Mouse (Mus musculus): Measurements from ENCODE around the gene Agtrap. TPM values are rescaled to one million over a fixed set of nuclear protein-coding genes. Genes with fewer than 3 reads are reported as not detected.

Gene Agtrap
- polyA plus RNA-seq, 1 experiment from 2014 or later, result 7.0 TPM

DNA sequence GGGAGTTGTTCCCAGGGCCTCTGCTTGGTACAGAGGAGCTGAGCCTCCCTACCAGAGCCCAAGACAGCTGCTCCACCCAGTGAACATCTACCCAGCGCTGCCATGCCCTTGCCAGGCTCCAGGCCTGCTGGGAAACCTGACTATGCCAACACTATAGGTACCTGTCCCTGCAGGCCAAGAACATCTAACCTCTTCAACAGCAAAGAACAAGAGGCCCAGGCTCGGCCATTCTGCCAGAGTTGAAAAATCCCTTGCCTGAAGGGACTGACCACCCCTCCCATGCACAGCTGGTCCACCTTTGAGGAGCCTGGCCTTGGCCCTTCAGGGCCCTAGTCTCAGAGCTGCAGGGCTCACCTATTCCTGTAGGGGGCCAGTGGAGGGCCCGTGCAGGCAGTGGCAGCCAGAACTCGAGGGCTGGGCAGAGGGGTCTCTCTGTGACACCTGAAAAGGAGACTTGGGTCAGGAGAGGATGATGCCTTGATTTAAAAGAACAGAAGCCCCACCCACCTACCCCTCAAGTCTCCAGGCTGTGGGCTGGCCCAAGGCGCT lies 30.1 kb downstream of the Agtrap start:
- no peak overlapping the region for H3K4me3 ChIP-seq (ENCODE audit: low read depth, low read length)
- H3K9me3 ChIP-seq (replicated peaks; ENCODE audit: control insufficient read depth, low read length), result no peaks in the 10 kb centered on the region
- H3K4me2 ChIP-seq (ENCODE audit: low read depth, low read length), result no peak overlapping the region
- H3K27me3 ChIP-seq (ENCODE audit: control insufficient read depth, insufficient read depth, low read length), result no peaks in the 10 kb centered on the region
- no peak overlapping the region for H3K27ac ChIP-seq (replicated peaks; ENCODE audit: low read depth, low read length)
- no peaks in the 10 kb centered on the region for H3K4me1 ChIP-seq (ENCODE audit: control insufficient read depth, insufficient read depth, low read length)
- peaks cover 10% of the 10 kb centered on the region for H3K36me3 ChIP-seq (replicated peaks; ENCODE audit: control insufficient read depth, insufficient read depth, low read depth, low read length)
- H3K9ac ChIP-seq (replicated peaks; ENCODE audit: low read length), result no peak overlapping the region
- no peak for DNase-seq (ENCODE audit: low spot score)
- ATAC-seq (replicated peaks; ENCODE audit: insufficient number of reproducible peaks, low FRiP score, low TSS enrichment, low read depth), result 0 out of 2 replicates have a peak, but pooled peaks have one; percentile 24
- WGBS, result 62% methylated on average over 5 of the region's 5 CpGs

DNA sequence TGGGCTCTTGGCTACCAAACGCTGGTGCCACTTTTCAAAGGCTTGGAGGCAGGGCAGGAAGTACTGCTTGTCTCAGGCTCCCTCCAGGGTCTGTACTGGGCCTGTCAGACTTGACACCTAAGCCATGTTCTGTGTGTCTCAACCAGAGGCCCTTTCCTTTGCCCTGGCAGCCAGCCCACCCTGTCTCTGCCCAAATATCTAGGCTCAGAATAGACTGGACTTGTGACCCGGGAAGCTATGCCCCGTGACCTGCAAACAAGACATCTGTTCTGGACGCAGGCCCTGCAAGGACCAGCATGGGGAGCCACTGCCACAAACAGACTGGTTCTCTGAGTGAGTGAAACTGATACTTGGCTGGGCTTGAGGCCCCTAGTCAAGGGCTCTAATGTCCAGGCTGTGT lies 31.0 kb downstream of the Agtrap start:
- H3K27me3 ChIP-seq (ENCODE audit: control insufficient read depth, insufficient read depth, low read length), result no peaks in the 10 kb centered on the region
- no peak overlapping the region for H3K4me3 ChIP-seq (ENCODE audit: low read depth, low read length)
- H3K9ac ChIP-seq (replicated peaks; ENCODE audit: low read length), result no peak overlapping the region
- no peaks in the 10 kb centered on the region for H3K4me1 ChIP-seq (ENCODE audit: control insufficient read depth, insufficient read depth, low read length)
- H3K36me3 ChIP-seq (replicated peaks; ENCODE audit: control insufficient read depth, insufficient read depth, low read depth, low read length), result peaks cover 10% of the 10 kb centered on the region
- no peak overlapping the region for H3K27ac ChIP-seq (replicated peaks; ENCODE audit: low read depth, low read length)
- no peak overlapping the region for H3K4me2 ChIP-seq (ENCODE audit: low read depth, low read length)
- WGBS, result 83% methylated on average over 4 of the region's 4 CpGs
- no peaks in the 10 kb centered on the region for H3K9me3 ChIP-seq (replicated peaks; ENCODE audit: control insufficient read depth, low read length)
- no peak for DNase-seq (ENCODE audit: low spot score)
- no peak for ATAC-seq (replicated peaks; ENCODE audit: insufficient number of reproducible peaks, low FRiP score, low TSS enrichment, low read depth)

DNA sequence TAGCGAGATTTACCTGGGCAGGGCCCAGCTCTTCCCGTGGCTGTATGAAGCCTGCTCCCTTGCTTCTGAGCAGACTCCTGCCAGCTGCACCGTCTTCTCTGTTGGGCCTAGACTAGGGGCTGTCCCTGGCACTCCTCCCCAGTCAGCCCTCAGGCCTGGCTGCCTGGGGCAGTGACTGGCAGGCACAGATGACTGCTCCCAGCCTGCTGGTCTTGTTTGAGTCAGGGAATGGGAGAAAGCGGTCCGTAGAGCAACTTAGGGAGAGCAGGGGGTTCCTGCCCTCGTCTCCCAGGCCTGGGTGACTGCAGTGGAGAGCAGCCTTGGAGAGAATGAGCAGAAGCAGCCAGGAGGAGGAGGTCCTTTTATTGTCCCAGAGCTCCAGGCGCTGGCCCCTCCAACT lies 31.6 kb downstream of the Agtrap start:
- no peak for ATAC-seq (replicated peaks; ENCODE audit: insufficient number of reproducible peaks, low FRiP score, low TSS enrichment, low read depth)
- no peaks in the 10 kb centered on the region for H3K9me3 ChIP-seq (replicated peaks; ENCODE audit: control insufficient read depth, low read length)
- H3K4me3 ChIP-seq (ENCODE audit: low read depth, low read length), result no peak overlapping the region
- no peaks in the 10 kb centered on the region for H3K4me1 ChIP-seq (ENCODE audit: control insufficient read depth, insufficient read depth, low read length)
- no peaks in the 10 kb centered on the region for H3K27me3 ChIP-seq (ENCODE audit: control insufficient read depth, insufficient read depth, low read length)
- WGBS, result 89% methylated on average over 7 of the region's 7 CpGs
- H3K27ac ChIP-seq (replicated peaks; ENCODE audit: low read depth, low read length), result no peak overlapping the region
- no peak for DNase-seq (ENCODE audit: low spot score)
- H3K9ac ChIP-seq (replicated peaks; ENCODE audit: low read length), result no peak overlapping the region
- H3K4me2 ChIP-seq (ENCODE audit: low read depth, low read length), result no peak overlapping the region
- H3K36me3 ChIP-seq (replicated peaks; ENCODE audit: control insufficient read depth, insufficient read depth, low read depth, low read length), result peaks cover 10% of the 10 kb centered on the region

DNA sequence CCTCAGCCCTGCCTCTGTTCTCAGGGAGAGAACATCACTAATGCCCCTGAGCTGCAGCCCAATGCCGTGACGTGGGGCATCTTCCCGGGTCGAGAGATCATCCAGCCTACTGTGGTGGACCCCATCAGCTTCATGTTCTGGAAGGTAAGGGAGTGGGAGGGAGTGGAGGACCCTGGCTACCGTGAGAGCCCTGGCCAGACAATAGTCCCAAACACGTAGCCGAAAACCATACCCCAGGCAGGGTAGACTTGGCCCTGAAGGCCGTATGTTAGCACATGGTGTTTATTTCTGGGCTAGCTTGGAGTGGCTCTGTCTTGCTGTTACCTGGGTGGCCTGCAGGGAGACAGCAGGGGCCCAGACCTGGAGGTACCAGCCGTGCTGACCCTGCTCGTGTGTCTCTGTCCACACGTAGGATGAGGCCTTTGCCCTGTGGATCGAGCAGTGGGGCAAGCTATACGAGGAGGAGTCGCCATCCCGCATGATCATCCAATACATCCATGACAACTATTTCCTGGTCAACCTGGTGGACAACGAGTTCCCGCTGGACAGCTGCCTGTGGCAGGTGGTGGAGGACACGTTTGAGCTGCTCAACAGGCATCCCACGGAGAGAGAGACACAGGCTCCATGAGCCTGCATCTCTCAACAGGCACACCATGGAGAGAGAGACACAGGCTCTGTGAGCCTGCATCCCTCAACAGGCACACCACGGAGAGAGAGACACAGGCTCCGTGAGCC lies 32.7 kb downstream of the Agtrap start:
- ATAC-seq (replicated peaks; ENCODE audit: insufficient number of reproducible peaks, low FRiP score, low TSS enrichment, low read depth) (no peak), DNase-seq (ENCODE audit: low spot score) (no peak)
- Histone ChIP-seq H3K36me3 (replicated peaks; ENCODE audit: control insufficient read depth, insufficient read depth, low read depth, low read length) (peaks cover 10% of the 10 kb centered on the region), H3K27me3 (ENCODE audit: control insufficient read depth, insufficient read depth, low read length) (no peaks in the 10 kb centered on the region), H3K4me1 (ENCODE audit: control insufficient read depth, insufficient read depth, low read length) (no peaks in the 10 kb centered on the region), H3K9ac (replicated peaks; ENCODE audit: low read length) (no peak overlapping the region), H3K9me3 (replicated peaks; ENCODE audit: control insufficient read depth, low read length) (no peaks in the 10 kb centered on the region), H3K4me3 (ENCODE audit: low read depth, low read length) (no peak overlapping the region), H3K4me2 (ENCODE audit: low read depth, low read length) (no peak overlapping the region), H3K27ac (replicated peaks; ENCODE audit: low read depth, low read length) (no peak overlapping the region)
- WGBS, result 94% methylated on average over 21 of the region's 21 CpGs

DNA sequence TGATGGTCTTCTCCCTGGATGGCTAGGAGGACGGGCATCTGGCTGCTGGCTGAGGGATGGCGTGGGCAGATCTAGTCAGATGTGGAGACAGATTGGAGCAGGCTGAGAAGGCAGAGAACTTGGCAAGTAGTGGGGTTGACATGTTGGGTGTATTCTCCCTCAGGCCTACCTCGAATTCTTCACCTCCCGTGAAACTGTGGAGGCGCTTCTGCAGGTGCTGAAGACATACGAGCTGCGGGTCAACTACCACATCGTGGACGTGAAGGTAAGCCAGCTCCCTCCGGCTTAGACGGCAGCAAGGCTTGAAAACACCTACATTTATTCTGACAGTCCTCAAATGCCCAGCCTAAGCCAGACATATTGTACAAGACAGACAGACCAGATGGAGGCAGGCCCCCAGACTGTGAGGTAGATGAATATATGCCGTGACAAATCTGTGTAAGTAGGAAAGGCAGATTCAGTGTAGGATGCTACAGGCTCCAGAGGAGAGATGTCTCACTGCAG lies 34.4 kb downstream of the Agtrap start:
- Histone ChIP-seq H3K27ac (replicated peaks; ENCODE audit: low read depth, low read length) (no peak overlapping the region), H3K4me2 (ENCODE audit: low read depth, low read length) (no peak overlapping the region), H3K27me3 (ENCODE audit: control insufficient read depth, insufficient read depth, low read length) (no peaks in the 10 kb centered on the region), H3K9me3 (replicated peaks; ENCODE audit: control insufficient read depth, low read length) (no peaks in the 10 kb centered on the region), H3K4me1 (ENCODE audit: control insufficient read depth, insufficient read depth, low read length) (no peaks in the 10 kb centered on the region), H3K9ac (replicated peaks; ENCODE audit: low read length) (no peak overlapping the region), H3K4me3 (ENCODE audit: low read depth, low read length) (no peak overlapping the region), H3K36me3 (replicated peaks; ENCODE audit: control insufficient read depth, insufficient read depth, low read depth, low read length) (peaks cover 10% of the 10 kb centered on the region)
- 92% methylated on average over 12 of the region's 12 CpGs for WGBS
- DNase-seq (ENCODE audit: low spot score) (no peak), ATAC-seq (replicated peaks; ENCODE audit: insufficient number of reproducible peaks, low FRiP score, low TSS enrichment, low read depth) (no peak)

DNA sequence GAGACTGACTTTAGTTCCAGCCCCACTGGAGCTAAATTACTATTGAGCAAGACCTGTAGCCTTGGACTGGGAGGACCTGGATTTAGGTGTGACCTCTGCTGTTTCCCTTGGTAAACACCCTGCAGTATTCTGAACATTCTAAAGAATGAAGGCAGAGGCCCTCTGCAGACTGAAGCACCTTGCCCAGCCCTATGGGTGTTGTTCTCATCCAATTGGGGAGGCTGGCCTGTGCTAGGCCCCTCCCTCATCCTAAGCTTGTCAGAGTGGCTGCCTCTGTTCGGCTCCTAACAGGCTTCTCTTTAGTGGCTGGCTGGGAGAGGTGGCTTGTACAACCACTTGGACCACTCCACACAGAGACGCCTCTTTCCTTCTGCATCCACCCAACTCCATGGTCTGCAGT lies 34.9 kb downstream of the Agtrap start:
- Histone ChIP-seq H3K27me3 (ENCODE audit: control insufficient read depth, insufficient read depth, low read length) (no peaks in the 10 kb centered on the region), H3K9ac (replicated peaks; ENCODE audit: low read length) (no peak overlapping the region), H3K9me3 (replicated peaks; ENCODE audit: control insufficient read depth, low read length) (no peaks in the 10 kb centered on the region), H3K4me3 (ENCODE audit: low read depth, low read length) (no peak overlapping the region), H3K4me2 (ENCODE audit: low read depth, low read length) (no peak overlapping the region), H3K4me1 (ENCODE audit: control insufficient read depth, insufficient read depth, low read length) (no peaks in the 10 kb centered on the region), H3K36me3 (replicated peaks; ENCODE audit: control insufficient read depth, insufficient read depth, low read depth, low read length) (peaks cover 10% of the 10 kb centered on the region), H3K27ac (replicated peaks; ENCODE audit: low read depth, low read length) (no peak overlapping the region)
- ATAC-seq (replicated peaks; ENCODE audit: insufficient number of reproducible peaks, low FRiP score, low TSS enrichment, low read depth), result no peak
- WGBS, result 63% methylated on average over 2 of the region's 2 CpGs
- no peak for DNase-seq (ENCODE audit: low spot score)

DNA sequence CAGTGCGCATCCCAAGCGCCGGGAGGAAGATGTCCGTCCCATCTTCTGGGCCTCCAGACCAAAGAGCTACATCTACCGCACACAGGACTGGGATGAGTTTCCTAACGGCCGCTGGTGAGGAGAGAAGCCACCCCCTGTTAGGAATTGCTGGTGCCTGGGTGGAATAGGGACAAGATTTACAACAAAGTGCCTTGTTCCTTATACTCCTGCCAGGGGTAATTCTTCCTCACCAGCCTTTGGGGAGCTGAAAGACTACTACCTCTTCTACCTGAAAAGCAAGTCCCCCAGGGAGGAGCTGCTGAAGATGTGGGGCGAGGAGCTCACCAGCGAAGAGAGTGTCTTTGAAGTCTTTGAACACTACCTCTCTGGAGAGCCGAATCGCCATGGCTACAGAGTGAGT lies 35.9 kb downstream of the Agtrap start:
- no peak overlapping the region for H3K27ac ChIP-seq (replicated peaks; ENCODE audit: low read depth, low read length)
- ATAC-seq (replicated peaks; ENCODE audit: insufficient number of reproducible peaks, low FRiP score, low TSS enrichment, low read depth), result no peak
- H3K4me3 ChIP-seq (ENCODE audit: low read depth, low read length), result no peak overlapping the region
- peaks cover 7% of the 10 kb centered on the region for H3K36me3 ChIP-seq (replicated peaks; ENCODE audit: control insufficient read depth, insufficient read depth, low read depth, low read length)
- WGBS, result 94% methylated on average over 11 of the region's 11 CpGs
- no peak overlapping the region for H3K4me2 ChIP-seq (ENCODE audit: low read depth, low read length)
- H3K9ac ChIP-seq (replicated peaks; ENCODE audit: low read length), result no peak overlapping the region
- H3K4me1 ChIP-seq (ENCODE audit: control insufficient read depth, insufficient read depth, low read length), result no peaks in the 10 kb centered on the region
- H3K27me3 ChIP-seq (ENCODE audit: control insufficient read depth, insufficient read depth, low read length), result no peaks in the 10 kb centered on the region
- DNase-seq (ENCODE audit: low spot score), result no peak
- no peaks in the 10 kb centered on the region for H3K9me3 ChIP-seq (replicated peaks; ENCODE audit: control insufficient read depth, low read length)

DNA sequence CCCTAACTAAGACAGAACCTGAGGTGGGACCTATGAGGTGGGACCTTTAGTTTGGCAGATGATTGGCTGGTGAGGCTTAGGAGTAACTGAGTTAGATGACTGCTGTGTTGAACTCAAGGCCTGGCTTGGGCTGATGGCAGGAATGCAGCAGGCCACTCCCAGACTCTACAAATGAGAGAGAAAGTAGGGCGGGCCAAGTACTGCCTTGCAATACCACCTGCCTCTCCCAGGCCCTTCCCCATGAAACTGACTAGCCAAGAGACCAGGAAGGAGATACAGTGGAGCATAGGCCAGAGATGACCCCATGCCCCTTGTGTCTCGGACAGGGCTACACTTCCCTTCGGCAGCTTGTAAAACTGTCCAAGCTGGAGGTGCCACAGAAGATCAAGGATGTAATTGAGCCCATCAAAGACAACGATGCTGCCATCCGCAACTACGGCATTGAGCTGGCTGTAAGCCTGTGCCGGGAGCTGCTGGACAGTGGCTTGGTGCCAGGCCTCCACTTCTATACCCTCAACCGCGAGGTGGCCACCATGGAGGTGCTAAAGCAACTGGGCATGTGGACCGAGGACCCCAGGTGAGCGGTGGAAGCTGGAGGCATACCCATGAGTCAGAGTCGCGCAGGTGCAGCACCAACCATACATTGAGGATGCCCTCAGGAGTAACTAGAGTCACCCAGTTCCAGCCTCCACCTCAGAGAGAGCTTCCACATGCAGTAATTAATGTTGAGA lies 36.6 kb downstream of the Agtrap start:
- peaks cover 7% of the 10 kb centered on the region for H3K36me3 ChIP-seq (replicated peaks; ENCODE audit: control insufficient read depth, insufficient read depth, low read depth, low read length)
- WGBS, result 96% methylated on average over 13 of the region's 13 CpGs
- H3K9ac ChIP-seq (replicated peaks; ENCODE audit: low read length), result no peak overlapping the region
- H3K4me3 ChIP-seq (ENCODE audit: low read depth, low read length), result no peak overlapping the region
- no peak overlapping the region for H3K4me2 ChIP-seq (ENCODE audit: low read depth, low read length)
- H3K4me1 ChIP-seq (ENCODE audit: control insufficient read depth, insufficient read depth, low read length), result no peaks in the 10 kb centered on the region
- no peaks in the 10 kb centered on the region for H3K9me3 ChIP-seq (replicated peaks; ENCODE audit: control insufficient read depth, low read length)
- no peaks in the 10 kb centered on the region for H3K27me3 ChIP-seq (ENCODE audit: control insufficient read depth, insufficient read depth, low read length)
- no peak overlapping the region for H3K27ac ChIP-seq (replicated peaks; ENCODE audit: low read depth, low read length)
- ATAC-seq (replicated peaks; ENCODE audit: insufficient number of reproducible peaks, low FRiP score, low TSS enrichment, low read depth) (no peak), DNase-seq (ENCODE audit: low spot score) (no peak)
